Mouse (Mus musculus) heart, embryonic 11.5 days (tissue): ENCODE results near the gene Gps1. TPM values are rescaled to one million over a fixed set of nuclear protein-coding genes. Genes with fewer than 3 reads are reported as not detected.

Experiments used
- ATAC-seq: fragments of 200-750 bp; cut with Nextera tagmentation; replicated peaks from 2 replicates; pipeline ENCODE4 v1.8.0; 2017; ENCODE audit warnings: moderate library complexity; ENCODE audit not compliant: insufficient number of reproducible peaks, low FRiP score, low TSS enrichment
- H3K27ac ChIP-seq: fragments of 300-500 bp; sonication (generic); 2 replicates; pipeline ENCODE4 v1.5.1; 2014; ENCODE audit warnings: mild to moderate bottlenecking, low read depth, low read length
- H3K27me3 ChIP-seq: fragments of 300-500 bp; sonication (generic); 2 replicates; pipeline ENCODE4 v1.6.1; 2014; ENCODE audit warnings: mild to moderate bottlenecking, low read length, mixed read lengths; ENCODE audit not compliant: control insufficient read depth, insufficient read depth
- H3K36me3 ChIP-seq: fragments of 300-500 bp; sonication (generic); 2 replicates; pipeline ENCODE4 v1.6.1; 2014; ENCODE audit warnings: mild to moderate bottlenecking, low read length, moderate library complexity, mixed read lengths; ENCODE audit not compliant: control insufficient read depth, insufficient read depth
- H3K4me1 ChIP-seq: fragments of 300-500 bp; sonication (generic); 2 replicates; pipeline ENCODE4 v1.6.1; 2014; ENCODE audit warnings: low read length; ENCODE audit not compliant: control insufficient read depth, insufficient read depth
- H3K4me2 ChIP-seq: fragments of 300-500 bp; sonication (generic); 2 replicates; pipeline ENCODE4 v1.6.1; 2014; ENCODE audit warnings: mild to moderate bottlenecking, moderate library complexity
- H3K4me3 ChIP-seq: fragments of 300-500 bp; sonication (generic); 2 replicates; pipeline ENCODE4 v1.5.1; 2014; ENCODE audit warnings: low read depth, low read length
- H3K9ac ChIP-seq: fragments of 300-500 bp; sonication (generic); 2 replicates; pipeline ENCODE4 v1.6.1; 2014; ENCODE audit warnings: mild to moderate bottlenecking, low read depth, low read length, moderate library complexity
- H3K9me3 ChIP-seq: fragments of 300-500 bp; sonication (generic); replicated peaks from 2 replicates; pipeline ENCODE4 v1.6.1; 2016; ENCODE audit warnings: low read length; ENCODE audit not compliant: control insufficient read depth
- WGBS: fragments of 180-500 bp; shearing (Covaris S2); extraction: QIAGEN DNeasy Blood & Tissue Kit; methylation state at CpG from one replicate; pipeline ENCODE4 v1.1.7; 2014; ENCODE audit not compliant: insufficient replicate concordance; 5-methylcytosine and 5-hydroxymethylcytosine counted together
- polyA plus RNA-seq: library from polyadenylated mRNA; unstranded; fragments of >200 nt; fragmentation: Nextera tagmentation; extraction: Ambion mirVana; gene quantifications from 2 replicates; pipeline ENCODE4 v1.2.1, GENCODE M21; 2014

Gene Gps1
- polyA plus RNA-seq = 166 and 179 TPM in 2 replicates

GRCm38 (mm10) chr11:120784064-120784791, at the start of gene Gps1, which contains the start of gene Rfng:
TSS of gene Gps1 (plus strand) at chr11:120784272.
TSS of gene Rfng (minus strand) at chr11:120784207.
- peak within 1 kb of the TSS; percentile 64 for H3K27ac ChIP-seq
- H3K9me3 ChIP-seq = no peaks in the 10 kb centered on the region
- WGBS = under 1% methylated on average over 93 of the region's 107 CpGs
- peaks cover 13% of the 10 kb centered on the region; the same call in 1 of the 2 replicates for H3K36me3 ChIP-seq
- peak within 1 kb of the TSS; percentile 93 for H3K9ac ChIP-seq
- H3K4me1 ChIP-seq = peaks cover 12% of the 10 kb centered on the region
- peak; percentile 65 for ATAC-seq
- H3K27me3 ChIP-seq = peaks cover 8% of the 10 kb centered on the region
- H3K4me2 ChIP-seq = peak within 1 kb of the TSS; percentile 72
- H3K4me3 ChIP-seq = peak within 1 kb of the TSS; percentile 91

GRCm38 (mm10) chr11:120736424-120736823, 47.6 kb upstream of the Gps1 start:
- H3K27ac ChIP-seq = no peak overlapping the region
- H3K4me2 ChIP-seq = no peak overlapping the region
- 0 out of 2 replicates have a peak, but pooled peaks cover 3% of the 10 kb centered on the region for H3K4me1 ChIP-seq
- H3K4me3 ChIP-seq = no peak overlapping the region
- H3K27me3 ChIP-seq = peaks cover 1% of the 10 kb centered on the region
- ATAC-seq = no peak
- no peaks in the 10 kb centered on the region for H3K9me3 ChIP-seq
- H3K36me3 ChIP-seq = no peaks in the 10 kb centered on the region
- WGBS = 59% methylated on average over 6 of the region's 6 CpGs
- H3K9ac ChIP-seq = no peak overlapping the region

GRCm38 (mm10) chr11:120740981-120741380, 43.1 kb upstream of the Gps1 start:
- WGBS = 80% methylated on average over 5 of the region's 5 CpGs
- no peak for ATAC-seq
- H3K27ac ChIP-seq = no peak overlapping the region
- no peaks in the 10 kb centered on the region for H3K27me3 ChIP-seq
- H3K4me3 ChIP-seq = no peak overlapping the region
- no peaks in the 10 kb centered on the region for H3K4me1 ChIP-seq
- no peak overlapping the region for H3K4me2 ChIP-seq
- H3K9me3 ChIP-seq = no peaks in the 10 kb centered on the region
- H3K9ac ChIP-seq = no peak overlapping the region
- no peaks in the 10 kb centered on the region for H3K36me3 ChIP-seq

GRCm38 (mm10) chr11:120744121-120744701, 39.9 kb upstream of the Gps1 start:
- Histone ChIP-seq H3K9me3 (no peaks in the 10 kb centered on the region), H3K4me1 (no peaks in the 10 kb centered on the region), H3K9ac (no peak overlapping the region), H3K4me3 (no peak overlapping the region), H3K4me2 (no peak overlapping the region), H3K27ac (no peak overlapping the region), H3K27me3 (no peaks in the 10 kb centered on the region), H3K36me3 (no peaks in the 10 kb centered on the region)
- no peak for ATAC-seq
- WGBS = 74% methylated on average over 7 of the region's 7 CpGs

- ATAC-seq = no peak
Observed at GRCm38 (mm10) chr11:120747974-120748373, 36.1 kb upstream of the Gps1 start.

GRCm38 (mm10) chr11:120749430-120749829, 34.6 kb upstream of the Gps1 start:
- ATAC-seq = no peak
- H3K27ac ChIP-seq = no peak overlapping the region
- no peaks in the 10 kb centered on the region for H3K9me3 ChIP-seq
- H3K27me3 ChIP-seq = no peaks in the 10 kb centered on the region
- H3K4me1 ChIP-seq = no peaks in the 10 kb centered on the region
- no peaks in the 10 kb centered on the region for H3K36me3 ChIP-seq
- H3K4me3 ChIP-seq = no peak overlapping the region
- H3K9ac ChIP-seq = no peak overlapping the region
- H3K4me2 ChIP-seq = no peak overlapping the region
- WGBS = 52% methylated on average over 8 of the region's 8 CpGs

More at GRCm38 (mm10) chr11:120747974-120748373, 36.1 kb upstream of the Gps1 start:
- WGBS = 74% methylated on average over 4 of the region's 4 CpGs
- H3K4me2 ChIP-seq = no peak overlapping the region
- no peaks in the 10 kb centered on the region for H3K36me3 ChIP-seq
- no peak overlapping the region for H3K27ac ChIP-seq
- no peaks in the 10 kb centered on the region for H3K9me3 ChIP-seq
- no peaks in the 10 kb centered on the region for H3K27me3 ChIP-seq
- H3K4me1 ChIP-seq = no peaks in the 10 kb centered on the region
- no peak overlapping the region for H3K9ac ChIP-seq
- H3K4me3 ChIP-seq = no peak overlapping the region

- no peaks in the 10 kb centered on the region for H3K36me3 ChIP-seq
Observed at GRCm38 (mm10) chr11:120751606-120752005, 32.5 kb upstream of the Gps1 start.

GRCm38 (mm10) chr11:120760236-120760635, 23.8 kb upstream of the Gps1 start:
- no peak overlapping the region for H3K4me3 ChIP-seq
- H3K9ac ChIP-seq = no peak overlapping the region
- no peaks in the 10 kb centered on the region for H3K36me3 ChIP-seq
- WGBS = 86% methylated on average over 9 of the region's 9 CpGs
- no peak for ATAC-seq
- peaks cover 16% of the 10 kb centered on the region for H3K27me3 ChIP-seq
- H3K9me3 ChIP-seq = peaks cover 12% of the 10 kb centered on the region
- H3K4me1 ChIP-seq = peaks cover 6% of the 10 kb centered on the region
- no peak overlapping the region for H3K27ac ChIP-seq
- no peak overlapping the region for H3K4me2 ChIP-seq

More at GRCm38 (mm10) chr11:120751606-120752005, 32.5 kb upstream of the Gps1 start:
- no peaks in the 10 kb centered on the region for H3K27me3 ChIP-seq
- 66% methylated on average over 4 of the region's 4 CpGs for WGBS
- H3K27ac ChIP-seq = no peak overlapping the region
- H3K4me3 ChIP-seq = no peak overlapping the region
- no peak overlapping the region for H3K4me2 ChIP-seq
- no peaks in the 10 kb centered on the region for H3K4me1 ChIP-seq
- no peaks in the 10 kb centered on the region for H3K9me3 ChIP-seq
- ATAC-seq = no peak
- H3K9ac ChIP-seq = no peak overlapping the region
